Mouse (Mus musculus) kidney, adult 2 months (tissue): ENCODE data around the gene Mbnl2.

ENCODE experiments used
- CTCF ChIP-seq: fragments of 200-500 bp; conservative IDR thresholded peaks from 2 replicates; pipeline ENCODE4 v1.5.1; 2011; ENCODE audit warnings: low read depth, mild to moderate bottlenecking, control low read depth, low read length, moderate library complexity, mixed read lengths; ENCODE audit not compliant: insufficient read depth, insufficient read length
- POLR2A ChIP-seq: fragments of 200-500 bp; IDR thresholded peaks from one replicate; pipeline ENCODE4 v1.6.1; 2011; ENCODE audit warnings: low read depth, low read length, control low read depth

- TF ChIP-seq POLR2A: no peak
- TF ChIP-seq CTCF: no peak
These were observed 8.3 kb downstream of the Mbnl2 start for GRCm38 (mm10) chr14:120283787-120284186.
